Mouse (Mus musculus): ENCODE measurements at regions not wholly inside any gene's neighbourhood (a gene's known extent, or its start where the extent isn't known, plus 50 kb on each side); places are given as distances from the start of the nearest gene placed in this dataset.

DNA sequence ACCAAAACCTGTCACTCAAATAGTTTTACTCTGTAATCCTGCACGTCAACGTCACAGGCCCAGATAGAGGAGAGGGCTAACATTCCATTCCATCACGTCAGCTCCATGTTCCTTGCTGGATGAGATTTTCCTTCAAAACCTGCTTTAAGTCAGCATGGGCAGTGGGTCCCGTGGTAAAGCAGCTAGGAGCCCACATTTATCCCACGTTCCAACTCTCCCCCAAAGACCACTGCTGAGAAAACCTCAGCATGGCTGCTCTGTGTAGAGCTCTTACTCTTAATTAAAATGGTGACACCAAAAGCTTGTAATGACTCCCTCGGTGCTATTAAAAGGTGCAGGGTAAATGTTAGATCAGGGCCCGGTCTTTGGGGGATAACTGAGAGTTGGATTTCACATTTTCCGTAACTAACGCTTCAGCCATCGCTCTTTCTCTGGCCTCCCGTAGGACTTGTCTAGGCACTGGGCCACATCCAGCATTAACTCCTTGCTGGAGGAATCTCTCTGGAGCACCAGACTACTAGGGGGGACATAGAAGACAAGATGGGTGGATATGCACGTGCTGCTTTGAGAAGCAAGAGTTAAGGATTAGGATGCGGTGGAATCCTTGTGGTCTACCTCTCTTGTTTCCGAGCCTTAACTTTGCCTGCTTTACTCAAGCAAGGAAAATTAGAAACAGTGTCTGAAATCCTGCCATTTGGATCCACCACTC, 56.1 kb upstream of the Smarca2 start:
- intact Hi-C loops (cut with DNase I) = no loop called here

DNA sequence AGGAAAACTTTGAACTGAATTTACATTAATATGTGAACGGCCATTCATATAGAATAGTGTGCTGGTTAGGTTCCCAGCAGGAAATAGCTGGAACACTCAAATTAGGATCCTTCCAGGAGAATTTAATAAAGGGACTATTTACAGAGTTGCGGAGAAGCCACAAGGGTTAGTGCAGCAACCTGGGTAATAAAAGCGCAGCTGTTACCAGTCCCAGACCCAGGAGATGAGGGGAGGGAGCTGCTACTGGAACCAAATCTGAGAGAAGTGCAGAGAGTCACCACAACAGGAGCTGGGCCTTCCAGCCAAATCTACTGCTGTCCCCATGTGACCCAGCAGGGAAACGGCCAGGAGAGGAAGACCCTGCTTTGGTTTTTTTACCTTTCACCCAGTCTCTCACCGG, 54.6 kb upstream of the Smarca2 start:
- intact Hi-C loops (cut with DNase I) = no loop called here
- no peak for DNase-seq

More for the DNA sequence above, 56.1 kb upstream of the Smarca2 start:
- DNase-seq = no peak

Data from heart, postnatal 10 days (tissue).